Mouse (Mus musculus) urinary bladder, adult 18-20 months (tissue): ENCODE data around the gene Gse1.

ENCODE experiments used
- DNase-seq, 2 experiments: peaks; one replicate each; pipeline ENCODE4 v3.0.0; 2022; ENCODE audit warnings: low spot score in 2 of 2, mixed read lengths in 2 of 2

Gene Gse1

GRCm38 (mm10) chr8:120448131-120448530 lies 219.9 kb downstream of the Gse1 start:
- no peak for DNase-seq

GRCm38 (mm10) chr8:120449139-120449538 lies 220.9 kb downstream of the Gse1 start:
- DNase-seq, result no peak

- DNase-seq, result no peak
Measured at GRCm38 (mm10) chr8:120449608-120450031, 221.4 kb downstream of the Gse1 start.

GRCm38 (mm10) chr8:120452111-120452510 lies 223.9 kb downstream of the Gse1 start:
- DNase-seq, result no peak

GRCm38 (mm10) chr8:120454404-120454803 lies 226.1 kb downstream of the Gse1 start:
- DNase-seq, result no peak

GRCm38 (mm10) chr8:120460375-120460774 lies 232.1 kb downstream of the Gse1 start:
- no peak for DNase-seq

- no peak for DNase-seq
Measured at GRCm38 (mm10) chr8:120462119-120462551, 233.9 kb downstream of the Gse1 start.

- no peak for DNase-seq
Measured at GRCm38 (mm10) chr8:120462611-120463010, 234.4 kb downstream of the Gse1 start.

- DNase-seq, result no peak
Measured at GRCm38 (mm10) chr8:120463918-120464584, 235.8 kb downstream of the Gse1 start.

GRCm38 (mm10) chr8:120464585-120464937 lies 236.3 kb downstream of the Gse1 start:
- DNase-seq, result no peak

GRCm38 (mm10) chr8:120465710-120466109 lies 237.5 kb downstream of the Gse1 start:
- DNase-seq, result no peak

GRCm38 (mm10) chr8:120466266-120466665 lies 238.0 kb downstream of the Gse1 start:
- no peak for DNase-seq

GRCm38 (mm10) chr8:120467598-120467997 lies 239.3 kb downstream of the Gse1 start:
- DNase-seq, result no peak

- no peak for DNase-seq
Measured at GRCm38 (mm10) chr8:120470170-120470569, 241.9 kb downstream of the Gse1 start.

- no peak for DNase-seq
Measured at GRCm38 (mm10) chr8:120471166-120471565, 242.9 kb downstream of the Gse1 start.

GRCm38 (mm10) chr8:120471752-120472151 lies 243.5 kb downstream of the Gse1 start:
- no peak for DNase-seq

- no peak for DNase-seq
Measured at GRCm38 (mm10) chr8:120472230-120472629, 244.0 kb downstream of the Gse1 start.

- DNase-seq, result no peak
Measured at GRCm38 (mm10) chr8:120473729-120474364, 245.6 kb downstream of the Gse1 start.

GRCm38 (mm10) chr8:120474496-120475235 lies 246.4 kb downstream of the Gse1 start:
- DNase-seq, result no peak

- DNase-seq, result no peak
Measured at GRCm38 (mm10) chr8:120475462-120476201, 247.4 kb downstream of the Gse1 start.

GRCm38 (mm10) chr8:120476711-120477575 lies 248.7 kb downstream of the Gse1 start:
- DNase-seq, result no peak
